Mouse (Mus musculus) heart, postnatal 36 days (tissue): ENCODE data around the gene Cep250. TPM values are rescaled to one million over a fixed set of nuclear protein-coding genes. Genes with fewer than 3 reads are reported as not detected.
A peak's percentile ranks its signal among the peaks of the same experiment; 100 is the strongest.
"Not testable (repeated sequence)": the region's sequence is repeated elsewhere in the genome, so short reads cannot be mapped to it uniquely, and the experiment has no call there.

Experiments used
- DNase-seq, 2 experiments: peaks; one replicate each; pipeline ENCODE4 v3.0.0; 2021 to 2022
- intact Hi-C: fragments of 180-260 bp; cut with DNase I; formaldehyde crosslinking; loops from one replicate; pipeline ENCODE4 v1.15.1; 2025
- total RNA-seq, 2 experiments: library from RNA; stranded (reverse); gene quantifications; 2 replicates each; pipeline ENCODE4 v1.2.3; 2021

The Cep250 gene
- total RNA-seq: 1 to 10 TPM; 7.1 to 7.9 TPM

- peak; percentile 87 to 94 for DNase-seq
- intact Hi-C loops: loop anchor here (10.0 kb wide), 1 partner anchor 262 kb away; the partner anchor contains the start of gene Trpc4ap
These were observed at the start of gene Cep250 for GRCm38 (mm10) chr2:155956134-155957059. Gene Cep250, plus strand, starts transcription at chr2:155956458.

GRCm38 (mm10) chr2:155914684-155915083, 41.6 kb upstream of the Cep250 start:
- intact Hi-C loops: no loop called here
- DNase-seq: no peak

GRCm38 (mm10) chr2:155923143-155923542, 33.1 kb upstream of the Cep250 start:
- no peak for DNase-seq
- intact Hi-C loops: no loop called here

- DNase-seq, intact Hi-C loops: not testable (repeated sequence)
These were observed 31.0 kb upstream of the Cep250 start for GRCm38 (mm10) chr2:155925213-155925612.

- intact Hi-C loops: no loop called here
- no peak for DNase-seq
These were observed 27.4 kb upstream of the Cep250 start for GRCm38 (mm10) chr2:155928711-155929345.

- intact Hi-C loops: no loop called here
- DNase-seq: peak; percentile 89
These were observed 26.5 kb upstream of the Cep250 start, which contains the start of gene Uqcc1 for GRCm38 (mm10) chr2:155929531-155930442. Gene Uqcc1, minus strand, starts transcription at chr2:155930310.

GRCm38 (mm10) chr2:155939897-155940529, 16.2 kb upstream of the Cep250 start:
- DNase-seq: no peak
- intact Hi-C loops: loop anchor here (10.0 kb wide), 1 partner anchor 265 kb away; no protein-coding TSS in a partner anchor

- intact Hi-C loops: loop anchor here (10.0 kb wide), 1 partner anchor 266 kb away; no protein-coding TSS in a partner anchor
- DNase-seq: no peak
These were observed 15.6 kb upstream of the Cep250 start, which contains the start of gene Gm15557 for GRCm38 (mm10) chr2:155940681-155941080. Gene Gm15557, plus strand, starts transcription at chr2:155940728.

- intact Hi-C loops: loop anchor here (10.0 kb wide), 1 partner anchor 267 kb away; no protein-coding TSS in a partner anchor
These were observed 14.4 kb upstream of the Cep250 start for GRCm38 (mm10) chr2:155941697-155942442.

GRCm38 (mm10) chr2:155943463-155943862, 12.8 kb upstream of the Cep250 start:
- intact Hi-C loops: loop anchor here (10.0 kb wide), 1 partner anchor 269 kb away; no protein-coding TSS in a partner anchor
- no peak for DNase-seq

More at GRCm38 (mm10) chr2:155941697-155942442, 14.4 kb upstream of the Cep250 start:
- DNase-seq: no peak

- intact Hi-C loops: loop anchor here (10.0 kb wide), 1 partner anchor 270 kb away; no protein-coding TSS in a partner anchor
- no peak for DNase-seq
These were observed 11.6 kb upstream of the Cep250 start for GRCm38 (mm10) chr2:155944685-155945084.

- no peak for DNase-seq
- intact Hi-C loops: loop anchor here (10.0 kb wide), 1 partner anchor 270 kb away; no protein-coding TSS in a partner anchor
These were observed 11.1 kb upstream of the Cep250 start, which contains the start of gene Gdf5 for GRCm38 (mm10) chr2:155945124-155945523. Gene Gdf5, minus strand, starts transcription at chr2:155945367.

GRCm38 (mm10) chr2:155945580-155945979, 10.7 kb upstream of the Cep250 start:
- DNase-seq: no peak
- intact Hi-C loops: loop anchor here (10.0 kb wide), 1 partner anchor 271 kb away; no protein-coding TSS in a partner anchor

- peak; percentile 66 to 78 for DNase-seq
- intact Hi-C loops: loop anchor here (1.0 to 10.0 kb wide), 2 partner anchors 98 to 271 kb away; no protein-coding TSS in a partner anchor
These were observed 10.2 kb upstream of the Cep250 start for GRCm38 (mm10) chr2:155946069-155946468.

GRCm38 (mm10) chr2:155946499-155946898, 9.8 kb upstream of the Cep250 start:
- no peak for DNase-seq

GRCm38 (mm10) chr2:155947390-155948002, 8.8 kb upstream of the Cep250 start:
- DNase-seq: no peak
- intact Hi-C loops: loop anchor here (10.0 kb wide), 1 partner anchor 273 kb away; no protein-coding TSS in a partner anchor

More at GRCm38 (mm10) chr2:155946499-155946898, 9.8 kb upstream of the Cep250 start:
- intact Hi-C loops: loop anchor here (1.0 to 10.0 kb wide), 2 partner anchors 98 to 272 kb away; no protein-coding TSS in a partner anchor

GRCm38 (mm10) chr2:155949362-155949761, 6.9 kb upstream of the Cep250 start:
- intact Hi-C loops: loop anchor here (10.0 kb wide), 1 partner anchor 275 kb away; no protein-coding TSS in a partner anchor
- DNase-seq: no peak
